Mouse (Mus musculus) stomach, embryonic 14.5 days (tissue): ENCODE data around the gene Lexm. TPM values are rescaled to one million over a fixed set of nuclear protein-coding genes. Genes with fewer than 3 reads are reported as not detected.

Experiments
- ATAC-seq: fragments of 200-750 bp; cut with Nextera tagmentation; 2 replicates; pipeline ENCODE4 v1.8.0; 2017; ENCODE audit warnings: low read depth, moderate TSS enrichment; ENCODE audit not compliant: insufficient number of reproducible peaks, insufficient read depth, low FRiP score
- H3K27ac ChIP-seq: fragments of 300-500 bp; sonication (generic); 2 replicates; pipeline ENCODE4 v1.5.1; 2014; ENCODE audit warnings: mild to moderate bottlenecking, low read length, moderate library complexity, mixed read lengths
- H3K27me3 ChIP-seq: fragments of 300-500 bp; sonication (generic); 2 replicates; pipeline ENCODE4 v1.6.1; 2014; ENCODE audit warnings: low read length, control low read depth, mixed read lengths; ENCODE audit not compliant: control insufficient read depth, insufficient read depth
- H3K36me3 ChIP-seq: fragments of 300-500 bp; sonication (generic); 2 replicates; pipeline ENCODE4 v1.6.1; 2014; ENCODE audit warnings: mild to moderate bottlenecking, control low read depth, low read length, moderate library complexity, mixed read lengths; ENCODE audit not compliant: control insufficient read depth, insufficient read depth
- H3K4me1 ChIP-seq: fragments of 300-500 bp; sonication (generic); 2 replicates; pipeline ENCODE4 v1.6.1; 2014; ENCODE audit warnings: low read length, control low read depth, mixed read lengths; ENCODE audit not compliant: control insufficient read depth, insufficient read depth
- H3K4me2 ChIP-seq: fragments of 300-500 bp; sonication (generic); replicated peaks from 2 replicates; pipeline ENCODE4 v1.6.1; 2014; ENCODE audit warnings: low read depth, low read length, control low read depth
- H3K4me3 ChIP-seq: fragments of 300-500 bp; sonication (generic); 2 replicates; pipeline ENCODE4 v1.5.1; 2014; ENCODE audit warnings: low read depth, low read length, control low read depth
- H3K9ac ChIP-seq: fragments of 300-500 bp; sonication (generic); replicated peaks from 2 replicates; pipeline ENCODE4 v1.6.1; 2014; ENCODE audit warnings: low read depth, mild to moderate bottlenecking, control low read depth, low read length, moderate library complexity, mixed read lengths
- H3K9me3 ChIP-seq: fragments of 300-500 bp; sonication (generic); 2 replicates; pipeline ENCODE4 v1.6.1; 2016; ENCODE audit warnings: low read depth, low read length, control low read depth; ENCODE audit not compliant: control insufficient read depth
- WGBS: fragments of 180-500 bp; shearing (Covaris S2); extraction: QIAGEN DNeasy Blood & Tissue Kit; methylation state at CpG from one replicate; pipeline ENCODE4 v1.1.7; 2014; 5-methylcytosine and 5-hydroxymethylcytosine counted together
- polyA plus RNA-seq: library from polyadenylated mRNA; unstranded; fragments of >200 nt; fragmentation: Nextera tagmentation; extraction: Ambion mirVana; gene quantifications from 2 replicates; pipeline ENCODE4 v1.2.1, GENCODE M21; 2014

The Lexm gene
- polyA plus RNA-seq, 1 experiment from 2014 or later = not detected

DNA sequence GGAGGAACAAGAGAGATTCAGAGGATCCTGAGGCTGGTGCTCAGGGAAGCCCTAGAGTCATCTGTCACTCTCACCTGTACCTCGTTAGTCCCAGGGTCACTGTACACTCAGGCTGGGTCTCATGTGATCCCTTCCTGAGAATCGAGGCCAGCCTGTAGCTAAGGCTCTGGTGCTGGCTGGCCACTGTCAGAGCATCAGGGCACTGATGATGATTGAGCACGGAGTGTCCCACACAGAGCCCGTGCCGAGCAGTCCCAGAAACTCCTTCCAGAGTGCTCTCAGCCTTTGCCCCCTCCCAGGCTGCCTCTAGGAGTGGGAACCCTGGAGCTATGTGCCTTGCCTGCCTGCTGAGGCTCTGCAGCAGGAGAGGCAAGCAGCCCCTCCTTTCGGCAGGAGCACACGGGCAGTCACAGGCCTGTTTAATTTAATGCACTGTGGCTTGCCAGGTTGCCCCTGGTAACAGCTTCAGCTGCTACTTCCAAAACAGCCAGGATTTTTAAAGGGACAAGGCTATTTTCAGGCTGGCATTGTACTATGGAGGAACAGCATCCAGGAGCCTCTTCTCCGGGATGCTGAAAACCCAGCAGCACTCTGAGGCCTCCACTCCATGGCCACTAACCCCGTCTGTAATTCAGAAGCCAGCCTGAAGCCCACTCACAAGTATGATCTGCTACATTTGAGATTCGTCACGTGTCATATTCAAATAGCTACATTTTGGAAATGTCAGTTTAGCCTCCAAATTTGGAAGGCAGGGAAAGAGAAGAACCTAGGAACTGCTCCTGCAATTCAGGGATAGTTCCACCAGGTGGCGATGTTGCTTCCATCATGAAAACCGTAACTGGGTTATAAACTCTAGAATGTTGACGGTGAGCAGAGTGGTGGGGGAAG is 13.5 kb upstream of the Lexm start:
- no peaks in the 10 kb centered on the region for H3K9me3 ChIP-seq
- H3K27ac ChIP-seq = peak overlapping the region; percentile 3; the same call in 1 of the 2 replicates
- peaks cover 32% of the 10 kb centered on the region; the same call in 1 of the 2 replicates for H3K4me1 ChIP-seq
- peak; percentile 48; the same call in 1 of the 2 replicates for ATAC-seq
- no peak overlapping the region for H3K9ac ChIP-seq
- H3K4me2 ChIP-seq = no peak overlapping the region
- WGBS = 19% methylated on average over 14 of the region's 14 CpGs
- no peaks in the 10 kb centered on the region for H3K27me3 ChIP-seq
- no peak overlapping the region for H3K4me3 ChIP-seq
- no peaks in the 10 kb centered on the region for H3K36me3 ChIP-seq

GRCm38 (mm10) chr4:106629374-106629773 is 12.3 kb upstream of the Lexm start:
- H3K27me3 ChIP-seq = 0 out of 2 replicates have a peak, but pooled peaks cover under 1% of the 10 kb centered on the region
- no peak overlapping the region for H3K4me3 ChIP-seq
- H3K9me3 ChIP-seq = no peaks in the 10 kb centered on the region
- peaks cover 32% of the 10 kb centered on the region; the same call in 1 of the 2 replicates for H3K4me1 ChIP-seq
- H3K27ac ChIP-seq = no peak overlapping the region
- H3K36me3 ChIP-seq = no peaks in the 10 kb centered on the region
- 54% methylated on average over 5 of the region's 5 CpGs for WGBS
- no peak overlapping the region for H3K4me2 ChIP-seq
- no peak overlapping the region for H3K9ac ChIP-seq
- no peak for ATAC-seq

DNA sequence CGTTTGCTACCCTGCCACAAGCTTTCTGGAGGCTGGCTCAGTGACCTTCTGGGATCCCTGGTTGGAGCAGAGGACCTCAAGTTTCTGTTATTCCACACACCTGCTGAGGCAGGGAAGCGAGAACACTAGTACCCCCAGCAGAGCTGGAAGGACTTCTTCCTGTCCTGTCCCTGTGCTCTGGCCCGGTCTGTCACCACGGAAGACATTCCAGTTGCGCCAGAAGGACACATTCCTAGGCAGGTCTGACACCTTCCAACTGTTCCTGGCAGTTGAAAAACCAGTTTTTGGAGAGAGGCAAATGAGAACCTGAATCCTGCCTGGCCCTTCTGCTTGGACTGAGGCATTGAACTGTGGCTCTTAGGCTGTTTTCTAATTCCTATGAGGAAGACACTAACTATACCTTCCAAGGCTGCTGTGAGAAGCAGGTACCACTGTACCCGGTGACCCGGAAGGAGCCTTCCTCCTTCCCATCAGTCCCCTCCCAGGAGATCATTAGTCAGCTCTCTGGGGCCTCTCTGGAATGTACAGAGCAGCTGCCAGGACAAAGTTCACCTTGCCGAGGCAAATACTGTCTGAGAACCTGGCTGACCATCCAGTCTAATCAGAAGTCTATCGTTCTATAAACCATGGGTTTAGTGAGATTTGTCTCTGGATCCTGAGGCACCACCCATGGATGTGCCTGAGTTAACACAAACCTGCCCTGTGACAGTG is 11.8 kb upstream of the Lexm start:
- no peak for ATAC-seq
- H3K27ac ChIP-seq = no peak overlapping the region

GRCm38 (mm10) chr4:106627809-106628208 is 10.8 kb upstream of the Lexm start:
- no peaks in the 10 kb centered on the region for H3K36me3 ChIP-seq
- peaks cover 23% of the 10 kb centered on the region; the same call in 1 of the 2 replicates for H3K4me1 ChIP-seq
- ATAC-seq = no peak
- 88% methylated on average over 5 of the region's 5 CpGs for WGBS
- H3K9ac ChIP-seq = no peak overlapping the region
- H3K9me3 ChIP-seq = no peaks in the 10 kb centered on the region
- H3K4me2 ChIP-seq = no peak overlapping the region
- no peak overlapping the region for H3K27ac ChIP-seq
- no peak overlapping the region for H3K4me3 ChIP-seq
- peaks cover 13% of the 10 kb centered on the region for H3K27me3 ChIP-seq

More for the DNA sequence above, 11.8 kb upstream of the Lexm start:
- 30% methylated on average over 9 of the region's 9 CpGs for WGBS
- Histone ChIP-seq H3K4me1 (peaks cover 30% of the 10 kb centered on the region; the same call in 1 of the 2 replicates), H3K9ac (no peak overlapping the region), H3K27me3 (0 out of 2 replicates have a peak, but pooled peaks cover 5% of the 10 kb centered on the region), H3K36me3 (no peaks in the 10 kb centered on the region), H3K9me3 (no peaks in the 10 kb centered on the region), H3K4me2 (no peak overlapping the region), H3K4me3 (no peak overlapping the region)

DNA sequence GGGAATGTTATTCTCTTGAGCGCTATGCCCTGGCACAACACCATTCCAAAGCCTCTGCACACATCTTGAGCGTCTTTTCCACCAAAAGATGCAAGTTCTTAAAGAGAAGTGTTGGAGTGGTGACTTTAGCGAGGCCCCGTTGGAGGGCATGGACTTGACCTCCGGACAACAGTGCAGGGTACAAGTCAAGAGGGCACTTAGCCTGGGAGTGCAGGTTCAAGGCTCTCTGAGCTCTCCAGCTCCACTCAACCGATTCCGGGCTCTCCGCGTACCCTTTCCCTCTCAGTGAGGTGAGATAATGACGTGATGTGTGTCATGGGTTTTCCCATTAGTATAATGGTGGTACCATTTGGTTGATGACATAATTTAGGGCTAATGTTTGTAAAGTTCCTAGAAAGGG is 7.2 kb upstream of the Lexm start:
- H3K4me3 ChIP-seq = no peak overlapping the region
- H3K9ac ChIP-seq = no peak overlapping the region
- peaks cover 25% of the 10 kb centered on the region for H3K27me3 ChIP-seq
- no peaks in the 10 kb centered on the region for H3K36me3 ChIP-seq
- WGBS = 91% methylated on average over 10 of the region's 10 CpGs
- no peak overlapping the region for H3K4me2 ChIP-seq
- peaks cover 5% of the 10 kb centered on the region; the same call in 1 of the 2 replicates for H3K4me1 ChIP-seq
- no peak overlapping the region for H3K27ac ChIP-seq
- H3K9me3 ChIP-seq = no peaks in the 10 kb centered on the region
- no peak for ATAC-seq

DNA sequence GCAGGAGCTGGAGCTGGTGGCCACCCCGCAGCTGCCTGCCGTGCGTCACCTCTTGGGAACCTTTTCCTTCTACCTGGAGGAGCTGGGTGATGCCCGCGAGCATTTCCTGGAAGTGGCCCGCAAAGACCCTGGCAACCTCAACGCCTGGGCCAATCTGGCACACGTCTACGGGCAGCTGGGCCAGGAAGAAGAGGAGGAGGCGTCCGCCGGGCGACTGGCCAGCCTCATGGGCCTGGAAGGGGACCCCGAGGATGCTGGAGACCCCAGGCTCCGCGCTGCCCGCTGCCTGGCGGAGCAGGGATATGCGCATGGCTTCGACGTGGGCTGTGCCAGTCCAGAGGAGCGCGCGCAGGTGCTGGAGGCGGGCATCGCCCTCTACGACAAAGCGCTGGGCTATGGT is 5.7 kb upstream of the Lexm start:
- peak overlapping the region; percentile 40 for H3K4me2 ChIP-seq
- no peak for ATAC-seq
- H3K9me3 ChIP-seq = no peaks in the 10 kb centered on the region
- H3K27ac ChIP-seq = no peak overlapping the region
- no peaks in the 10 kb centered on the region for H3K36me3 ChIP-seq
- 27% methylated on average over 28 of the region's 28 CpGs for WGBS
- peak overlapping the region; percentile 25 for H3K4me3 ChIP-seq
- H3K4me1 ChIP-seq = no peaks in the 10 kb centered on the region; the same call in 1 of the 2 replicates
- H3K27me3 ChIP-seq = peaks cover 25% of the 10 kb centered on the region
- no peak overlapping the region for H3K9ac ChIP-seq

- H3K27ac ChIP-seq = no peak within 1 kb of the TSS
- H3K4me3 ChIP-seq = peak within 1 kb of the TSS; percentile 25
- no peaks in the 10 kb centered on the region for H3K9me3 ChIP-seq
- H3K4me1 ChIP-seq = no peaks in the 10 kb centered on the region; the same call in 1 of the 2 replicates
- WGBS = 22% methylated on average over 16 of the region's 16 CpGs
- no peak within 1 kb of the TSS for H3K9ac ChIP-seq
- H3K4me2 ChIP-seq = peak within 1 kb of the TSS; percentile 40
- no peaks in the 10 kb centered on the region for H3K36me3 ChIP-seq
- peak; percentile 82 for ATAC-seq
- peaks cover 25% of the 10 kb centered on the region for H3K27me3 ChIP-seq
Measured at GRCm38 (mm10) chr4:106622030-106622493, 5.0 kb upstream of the Lexm start, which contains the start of gene Ttc22. Ttc22 (plus strand) TSS chr4:106622432.

GRCm38 (mm10) chr4:106621428-106621827 is 4.4 kb upstream of the Lexm start:
- ATAC-seq = no peak
- H3K4me3 ChIP-seq = no peak overlapping the region
- 75% methylated on average over 3 of the region's 3 CpGs for WGBS
- H3K27ac ChIP-seq = no peak overlapping the region
- H3K4me2 ChIP-seq = no peak overlapping the region
- peaks cover 25% of the 10 kb centered on the region for H3K27me3 ChIP-seq
- H3K9me3 ChIP-seq = no peaks in the 10 kb centered on the region
- H3K9ac ChIP-seq = no peak overlapping the region
- no peaks in the 10 kb centered on the region for H3K36me3 ChIP-seq
- H3K4me1 ChIP-seq = no peaks in the 10 kb centered on the region; the same call in 1 of the 2 replicates
